Mouse (Mus musculus): ENCODE results near the gene Sec11a. TPM values are rescaled to one million over a fixed set of nuclear protein-coding genes. Genes with fewer than 3 reads are reported as not detected.
A peak's percentile ranks its signal among the peaks of the same experiment; 100 is the strongest.

The Sec11a gene
- total and polyA plus RNA-seq, 2 experiments from 2014 or later, result 48.1 to 140 TPM

- Histone ChIP-seq H3K4me1 (ENCODE audit: insufficient read depth, low read length) (peaks cover 8% of the 10 kb centered on the region), H3K4me3 (ENCODE audit: low read length) (peak overlapping the region; percentile 94), H3K9ac (replicated peaks; ENCODE audit: low read length) (peak overlapping the region; percentile 98), H3K27me3 (ENCODE audit: insufficient read depth, low read length) (no peaks in the 10 kb centered on the region), H3K36me3 (ENCODE audit: insufficient read depth, low read length) (no peaks in the 10 kb centered on the region), H3K27ac (peak overlapping the region; percentile 98), H3K4me2 (ENCODE audit: low read depth, low read length) (peak overlapping the region; percentile 87), H3K9me3 (ENCODE audit: low read length) (no peaks in the 10 kb centered on the region)
- TF ChIP-seq CTCF (IDR thresholded peaks at IDR 0.05; ENCODE audit: low read depth), result no peak
- ATAC-seq, result no peak
- WGBS, result 1% methylated on average over 12 of the region's 12 CpGs
- DNase-seq (ENCODE audit: low spot score), result peak; percentile 49
Measured at GRCm38 (mm10) chr7:80992631-80992979, 45.0 kb upstream of the Sec11a start.

GRCm38 (mm10) chr7:80992063-80992462, 44.5 kb upstream of the Sec11a start:
- no peak overlapping the region for H3K27ac ChIP-seq
- no peaks in the 10 kb centered on the region for H3K27me3 ChIP-seq (ENCODE audit: insufficient read depth, low read length)
- ATAC-seq (no peak), DNase-seq (ENCODE audit: low spot score) (no peak)
- H3K9ac ChIP-seq (replicated peaks; ENCODE audit: low read length), result peak overlapping the region; percentile 98; the same call in 1 of the 2 replicates
- no peaks in the 10 kb centered on the region for H3K9me3 ChIP-seq (ENCODE audit: low read length)
- H3K4me3 ChIP-seq (ENCODE audit: low read length), result peak overlapping the region; percentile 94
- WGBS, result 77% methylated on average over 6 of the region's 6 CpGs
- no peaks in the 10 kb centered on the region for H3K36me3 ChIP-seq (ENCODE audit: insufficient read depth, low read length)
- peak overlapping the region; percentile 87 for H3K4me2 ChIP-seq (ENCODE audit: low read depth, low read length)
- TF ChIP-seq CTCF (IDR thresholded peaks at IDR 0.05; ENCODE audit: low read depth), result no peak
- H3K4me1 ChIP-seq (ENCODE audit: insufficient read depth, low read length), result peaks cover 8% of the 10 kb centered on the region

GRCm38 (mm10) chr7:80991589-80991988, 44.0 kb upstream of the Sec11a start:
- ATAC-seq, result no peak
- no peak overlapping the region for H3K27ac ChIP-seq
- H3K4me1 ChIP-seq (ENCODE audit: insufficient read depth, low read length), result peaks cover 8% of the 10 kb centered on the region
- no peaks in the 10 kb centered on the region for H3K9me3 ChIP-seq (ENCODE audit: low read length)
- no peak for DNase-seq (ENCODE audit: low spot score)
- 93% methylated on average over 5 of the region's 5 CpGs for WGBS
- no peak overlapping the region for H3K4me3 ChIP-seq (ENCODE audit: low read length)
- no peaks in the 10 kb centered on the region for H3K27me3 ChIP-seq (ENCODE audit: insufficient read depth, low read length)
- H3K4me2 ChIP-seq (ENCODE audit: low read depth, low read length), result 0 out of 2 replicates have a peak overlapping the region, but pooled peaks have one; percentile 87
- no peak overlapping the region for H3K9ac ChIP-seq (replicated peaks; ENCODE audit: low read length)
- no peaks in the 10 kb centered on the region for H3K36me3 ChIP-seq (ENCODE audit: insufficient read depth, low read length)
- TF ChIP-seq CTCF (IDR thresholded peaks at IDR 0.05; ENCODE audit: low read depth), result no peak

- WGBS, result 95% methylated on average over 6 of the region's 6 CpGs
Measured at GRCm38 (mm10) chr7:80990276-80990675, 42.7 kb upstream of the Sec11a start.

GRCm38 (mm10) chr7:80987805-80988625, 40.4 kb upstream of the Sec11a start:
- H3K4me3 ChIP-seq (ENCODE audit: low read length), result no peak overlapping the region
- H3K4me1 ChIP-seq (ENCODE audit: insufficient read depth, low read length), result peaks cover 5% of the 10 kb centered on the region; the same call in 1 of the 2 replicates
- no peak overlapping the region for H3K4me2 ChIP-seq (ENCODE audit: low read depth, low read length)
- H3K27me3 ChIP-seq (ENCODE audit: insufficient read depth, low read length), result no peaks in the 10 kb centered on the region
- no peak for TF ChIP-seq CTCF (IDR thresholded peaks at IDR 0.05; ENCODE audit: low read depth)
- DNase-seq (ENCODE audit: low spot score) (no peak), ATAC-seq (no peak)
- H3K9me3 ChIP-seq (ENCODE audit: low read length), result no peaks in the 10 kb centered on the region
- WGBS, result 77% methylated on average over 4 of the region's 4 CpGs
- no peak overlapping the region for H3K9ac ChIP-seq (replicated peaks; ENCODE audit: low read length)
- no peaks in the 10 kb centered on the region for H3K36me3 ChIP-seq (ENCODE audit: insufficient read depth, low read length)
- no peak overlapping the region for H3K27ac ChIP-seq

More at GRCm38 (mm10) chr7:80990276-80990675, 42.7 kb upstream of the Sec11a start:
- no peak overlapping the region for H3K4me2 ChIP-seq (ENCODE audit: low read depth, low read length)
- H3K27me3 ChIP-seq (ENCODE audit: insufficient read depth, low read length), result no peaks in the 10 kb centered on the region
- no peak for DNase-seq (ENCODE audit: low spot score)
- no peak for TF ChIP-seq CTCF (IDR thresholded peaks at IDR 0.05; ENCODE audit: low read depth)
- no peaks in the 10 kb centered on the region for H3K9me3 ChIP-seq (ENCODE audit: low read length)
- no peak for ATAC-seq
- H3K9ac ChIP-seq (replicated peaks; ENCODE audit: low read length), result no peak overlapping the region
- H3K27ac ChIP-seq, result no peak overlapping the region
- H3K36me3 ChIP-seq (ENCODE audit: insufficient read depth, low read length), result no peaks in the 10 kb centered on the region
- no peak overlapping the region for H3K4me3 ChIP-seq (ENCODE audit: low read length)
- peaks cover 6% of the 10 kb centered on the region for H3K4me1 ChIP-seq (ENCODE audit: insufficient read depth, low read length)

GRCm38 (mm10) chr7:80986458-80987187, 39.0 kb upstream of the Sec11a start:
- no peak for TF ChIP-seq CTCF (IDR thresholded peaks at IDR 0.05; ENCODE audit: low read depth)
- no peak overlapping the region for H3K9ac ChIP-seq (replicated peaks; ENCODE audit: low read length)
- H3K27me3 ChIP-seq (ENCODE audit: insufficient read depth, low read length), result no peaks in the 10 kb centered on the region
- no peaks in the 10 kb centered on the region for H3K36me3 ChIP-seq (ENCODE audit: insufficient read depth, low read length)
- no peak for ATAC-seq
- no peak overlapping the region for H3K4me2 ChIP-seq (ENCODE audit: low read depth, low read length)
- no peak overlapping the region for H3K27ac ChIP-seq
- DNase-seq (ENCODE audit: low spot score), result no peak
- H3K4me3 ChIP-seq (ENCODE audit: low read length), result no peak overlapping the region
- no peaks in the 10 kb centered on the region for H3K9me3 ChIP-seq (ENCODE audit: low read length)
- 63% methylated on average over 6 of the region's 6 CpGs for WGBS
- H3K4me1 ChIP-seq (ENCODE audit: insufficient read depth, low read length), result no peaks in the 10 kb centered on the region
